Mouse (Mus musculus): ENCODE data around the gene Pfdn2. TPM values are rescaled to one million over a fixed set of nuclear protein-coding genes. Genes with fewer than 3 reads are reported as not detected.

Pfdn2 gene
- total RNA-seq, 2 experiments from 2014 or later: 104 to 113 TPM

- DNase-seq: no peak
These were observed 61.8 kb downstream of the Pfdn2 start for GRCm38 (mm10) chr1:171407263-171407662.

Other genes starting within 250 kb of the Pfdn2 start
- gene Cfap126, start 231.8 kb upstream of the Pfdn2 start, total RNA-seq (2021): 1 to 10 TPM; 1.2 to 1.8 TPM
- gene Sdhc, start 195.1 kb upstream of the Pfdn2 start, total RNA-seq (2021): 100 to 1,000 TPM; 568 to 707 TPM
- gene Mpz, start 195.0 kb upstream of the Pfdn2 start, total RNA-seq (2021): 100 to 1,000 TPM; 478 to 752 TPM
- 10 to 100 TPM; 11.6 to 11.8 TPM for gene Pcp4l1, start 149.4 kb upstream of the Pfdn2 start, total RNA-seq (2021)
- not detected for gene Nr1i3, start 131.7 kb upstream of the Pfdn2 start, total RNA-seq (2021)
- 10 to 100 TPM; 42.2 to 44.7 TPM for gene Tomm40l, start 123.2 kb upstream of the Pfdn2 start, total RNA-seq (2021)
- 1 to 10 TPM in 1 of 2 experiments, not detected in 1; 4.2 TPM for gene Apoa2, start 120.6 kb upstream of the Pfdn2 start, total RNA-seq (2021)
- 10 to 100 TPM; 10.4 to 13.3 TPM for gene Fcer1g, start 111.3 kb upstream of the Pfdn2 start, total RNA-seq (2021)
- 1 to 10 TPM; 3.9 to 8.0 TPM for gene Adamts4, start 95.2 kb upstream of the Pfdn2 start, total RNA-seq (2021)
- gene Ndufs2, start 94.3 kb upstream of the Pfdn2 start, total RNA-seq (2021): 100 to 1,000 TPM; 468 to 578 TPM
- gene B4galt3, start 75.3 kb upstream of the Pfdn2 start, total RNA-seq (2021): 10 to 100 TPM; 11.0 to 17.6 TPM
- 10 to 100 TPM; 11.6 to 15.1 TPM for gene Ppox, start 64.5 kb upstream of the Pfdn2 start, total RNA-seq (2021)
- 10 to 100 TPM; 15.3 to 19.7 TPM for gene Usp21, start 57.7 kb upstream of the Pfdn2 start, total RNA-seq (2021)
- gene Ufc1, start 50.6 kb upstream of the Pfdn2 start, total RNA-seq (2021): 10 to 100 TPM; 81.8 to 87.9 TPM
- gene Dedd, start 16.5 kb upstream of the Pfdn2 start, total RNA-seq (2021): 10 to 100 TPM; 30.3 to 31.2 TPM
- gene Nit1, start within 50 bp of the Pfdn2 start, total RNA-seq (2021): 10 to 100 TPM; 20.1 to 22.5 TPM
- gene Klhdc9, start 15.1 kb downstream of the Pfdn2 start, total RNA-seq (2021): under 1 TPM; 0.31 to 0.61 TPM
- gene Nectin4, start 24.4 kb downstream of the Pfdn2 start, total RNA-seq (2021): under 1 TPM; 0.07 to 0.20 TPM
- gene Arhgap30, start 43.3 kb downstream of the Pfdn2 start, total RNA-seq (2021): 1 to 10 TPM; 1.7 to 2.3 TPM
- 10 to 100 TPM; 31.5 to 32.4 TPM for gene Usf1, start 65.6 kb downstream of the Pfdn2 start, total RNA-seq (2021)
- under 1 TPM; 0.82 to 0.90 TPM for gene Tstd1, start 73.2 kb downstream of the Pfdn2 start, total RNA-seq (2021)
- gene F11r, start 91.9 kb downstream of the Pfdn2 start, total RNA-seq (2021): 10 to 100 TPM; 13.9 to 15.0 TPM
- 1 to 10 TPM; 2.8 to 3.3 TPM for gene Alyref2, start 157.8 kb downstream of the Pfdn2 start, total RNA-seq (2021)
- not detected for gene Itln1, start 189.6 kb downstream of the Pfdn2 start, total RNA-seq (2021)
- under 1 TPM in 1 of 2 experiments, not detected in 1; 0.34 TPM for gene Cd244a, start 213.5 kb downstream of the Pfdn2 start, total RNA-seq (2021)

Measured in gastrocnemius, postnatal 10 days (tissue).